Mouse (Mus musculus): Measurements from ENCODE around the gene Ticam1. TPM values are rescaled to one million over a fixed set of nuclear protein-coding genes. Genes with fewer than 3 reads are reported as not detected.

Ticam1 gene
- polyA plus RNA-seq, 1 experiment from 2014 or later = 2.5 TPM

DNA sequence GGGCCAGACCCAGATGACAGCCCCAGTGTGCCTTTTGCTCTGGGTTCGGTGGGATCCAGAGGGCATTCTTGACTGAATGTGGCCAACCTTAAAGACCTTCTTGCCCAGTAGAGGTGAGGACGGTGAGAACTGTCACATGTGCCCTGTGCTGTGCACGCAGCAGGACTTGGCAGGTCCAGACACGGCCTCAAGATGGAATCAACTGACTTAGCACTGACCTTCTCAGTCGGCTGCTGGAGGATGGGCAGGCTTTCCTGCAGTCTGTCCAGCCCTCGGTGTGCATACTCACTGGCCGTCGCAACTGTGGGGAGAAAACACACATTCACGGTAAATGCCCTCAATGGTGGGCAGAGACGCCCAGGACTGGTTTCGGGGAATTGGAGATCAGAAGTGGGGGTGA is 9.4 kb upstream of the Ticam1 start:
- ATAC-seq (replicated peaks; ENCODE audit: low FRiP score) (no peak), DNase-seq (ENCODE audit: low spot score) (no peak)
- Histone ChIP-seq H3K9me3 (ENCODE audit: control insufficient read depth, low read length) (no peaks in the 10 kb centered on the region), H3K36me3 (ENCODE audit: control insufficient read depth, insufficient read depth, low read length) (no peaks in the 10 kb centered on the region; the same call in 1 of the 2 replicates), H3K27ac (ENCODE audit: low read depth, low read length) (no peak overlapping the region), H3K9ac (ENCODE audit: low read length) (no peak overlapping the region), H3K27me3 (ENCODE audit: control insufficient read depth, insufficient read depth, low read length) (no peaks in the 10 kb centered on the region), H3K4me1 (replicated peaks; ENCODE audit: control insufficient read depth, insufficient read depth, low read length) (peaks cover 19% of the 10 kb centered on the region; the same call in 1 of the 2 replicates), H3K4me3 (ENCODE audit: low read depth, low read length) (no peak overlapping the region), H3K4me2 (ENCODE audit: low read depth, low read length, severe bottlenecking) (no peak overlapping the region)
- 93% methylated on average over 11 of the region's 11 CpGs for WGBS

DNA sequence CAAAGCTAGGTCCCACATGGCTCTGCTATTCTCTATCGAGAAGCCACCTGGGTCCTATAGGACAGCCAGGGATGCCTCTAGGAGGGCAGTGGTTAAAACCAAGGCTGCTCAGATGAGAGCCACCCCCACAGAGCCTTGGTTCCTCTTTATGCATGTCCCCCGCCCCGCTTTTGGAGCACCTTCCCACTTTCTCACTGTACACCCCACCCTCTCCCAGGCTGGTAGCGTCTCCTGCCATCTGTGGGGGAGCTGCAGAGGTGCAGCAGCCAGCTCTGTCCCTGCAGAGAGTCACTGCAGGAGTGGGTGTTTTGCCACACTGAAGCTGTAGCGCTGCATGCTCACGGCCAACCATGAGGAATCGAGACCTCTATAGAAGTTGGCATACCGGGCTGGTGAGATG is 6.7 kb upstream of the Ticam1 start:
- 96% methylated on average over 8 of the region's 8 CpGs for WGBS
- no peaks in the 10 kb centered on the region for H3K27me3 ChIP-seq (ENCODE audit: control insufficient read depth, insufficient read depth, low read length)
- no peak for ATAC-seq (replicated peaks; ENCODE audit: low FRiP score)
- DNase-seq (ENCODE audit: low spot score) = no peak
- H3K27ac ChIP-seq (ENCODE audit: low read depth, low read length) = no peak overlapping the region
- H3K36me3 ChIP-seq (ENCODE audit: control insufficient read depth, insufficient read depth, low read length) = no peaks in the 10 kb centered on the region; the same call in 1 of the 2 replicates
- 0 out of 2 replicates have a peak, but pooled peaks cover 3% of the 10 kb centered on the region for H3K4me1 ChIP-seq (replicated peaks; ENCODE audit: control insufficient read depth, insufficient read depth, low read length)
- H3K4me2 ChIP-seq (ENCODE audit: low read depth, low read length, severe bottlenecking) = no peak overlapping the region
- no peaks in the 10 kb centered on the region for H3K9me3 ChIP-seq (ENCODE audit: control insufficient read depth, low read length)
- H3K4me3 ChIP-seq (ENCODE audit: low read depth, low read length) = no peak overlapping the region
- no peak overlapping the region for H3K9ac ChIP-seq (ENCODE audit: low read length)

DNA sequence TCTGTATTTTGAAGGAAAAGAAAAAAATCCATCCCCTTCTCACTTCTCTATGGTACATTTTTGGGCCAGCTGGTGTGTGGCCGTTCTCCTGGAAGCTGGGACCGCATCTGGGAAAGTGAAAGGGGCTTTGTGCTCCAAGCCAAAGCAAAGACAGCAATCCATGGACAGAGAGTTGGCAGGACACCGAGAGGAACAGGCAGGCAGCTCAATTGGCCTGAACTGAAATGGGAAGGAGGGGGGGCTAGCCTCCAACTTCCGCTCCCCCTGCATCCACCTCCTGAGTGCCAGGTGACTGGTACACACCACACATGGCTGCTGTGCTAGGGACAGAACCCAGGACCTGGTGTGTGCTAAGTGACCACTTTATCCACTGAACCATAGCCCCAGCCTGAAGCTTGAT is 6.2 kb upstream of the Ticam1 start:
- ATAC-seq (replicated peaks; ENCODE audit: low FRiP score) (no peak), DNase-seq (ENCODE audit: low spot score) (no peak)
- H3K4me2 ChIP-seq (ENCODE audit: low read depth, low read length, severe bottlenecking) = no peak overlapping the region
- H3K36me3 ChIP-seq (ENCODE audit: control insufficient read depth, insufficient read depth, low read length) = no peaks in the 10 kb centered on the region; the same call in 1 of the 2 replicates
- H3K27ac ChIP-seq (ENCODE audit: low read depth, low read length) = no peak overlapping the region
- no peak overlapping the region for H3K9ac ChIP-seq (ENCODE audit: low read length)
- 90% methylated on average over 4 of the region's 4 CpGs for WGBS
- no peaks in the 10 kb centered on the region for H3K9me3 ChIP-seq (ENCODE audit: control insufficient read depth, low read length)
- no peak overlapping the region for H3K4me3 ChIP-seq (ENCODE audit: low read depth, low read length)
- H3K4me1 ChIP-seq (replicated peaks; ENCODE audit: control insufficient read depth, insufficient read depth, low read length) = 0 out of 2 replicates have a peak, but pooled peaks cover 1% of the 10 kb centered on the region
- H3K27me3 ChIP-seq (ENCODE audit: control insufficient read depth, insufficient read depth, low read length) = no peaks in the 10 kb centered on the region

DNA sequence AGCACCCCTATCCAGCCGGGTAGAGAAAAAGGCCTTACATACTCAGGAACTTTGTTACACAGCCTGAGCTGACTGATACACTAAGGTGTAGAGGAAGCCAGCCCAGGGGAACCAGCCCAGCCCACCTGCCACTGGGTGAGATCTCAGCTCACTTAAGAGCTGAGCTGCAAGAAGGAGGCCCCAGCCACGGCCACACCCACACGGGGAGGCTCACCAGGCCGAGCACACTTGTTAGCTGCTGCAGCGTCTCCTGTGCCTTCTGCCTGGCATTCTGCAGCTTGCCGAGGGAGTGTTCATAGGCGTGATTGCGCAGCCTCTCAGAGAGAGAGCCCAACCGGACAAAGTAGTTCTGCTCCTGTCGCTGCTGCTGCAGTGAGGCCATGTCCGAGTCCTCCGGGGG is 4.6 kb upstream of the Ticam1 start:
- Histone ChIP-seq H3K4me3 (ENCODE audit: low read depth, low read length) (no peak overlapping the region), H3K4me1 (replicated peaks; ENCODE audit: control insufficient read depth, insufficient read depth, low read length) (no peaks in the 10 kb centered on the region; the same call in 1 of the 2 replicates), H3K27ac (ENCODE audit: low read depth, low read length) (no peak overlapping the region), H3K27me3 (ENCODE audit: control insufficient read depth, insufficient read depth, low read length) (no peaks in the 10 kb centered on the region), H3K9ac (ENCODE audit: low read length) (no peak overlapping the region), H3K9me3 (ENCODE audit: control insufficient read depth, low read length) (no peaks in the 10 kb centered on the region), H3K4me2 (ENCODE audit: low read depth, low read length, severe bottlenecking) (no peak overlapping the region), H3K36me3 (ENCODE audit: control insufficient read depth, insufficient read depth, low read length) (no peaks in the 10 kb centered on the region; the same call in 1 of the 2 replicates)
- no peak for DNase-seq (ENCODE audit: low spot score)
- ATAC-seq (replicated peaks; ENCODE audit: low FRiP score) = no peak
- WGBS = 90% methylated on average over 12 of the region's 12 CpGs

DNA sequence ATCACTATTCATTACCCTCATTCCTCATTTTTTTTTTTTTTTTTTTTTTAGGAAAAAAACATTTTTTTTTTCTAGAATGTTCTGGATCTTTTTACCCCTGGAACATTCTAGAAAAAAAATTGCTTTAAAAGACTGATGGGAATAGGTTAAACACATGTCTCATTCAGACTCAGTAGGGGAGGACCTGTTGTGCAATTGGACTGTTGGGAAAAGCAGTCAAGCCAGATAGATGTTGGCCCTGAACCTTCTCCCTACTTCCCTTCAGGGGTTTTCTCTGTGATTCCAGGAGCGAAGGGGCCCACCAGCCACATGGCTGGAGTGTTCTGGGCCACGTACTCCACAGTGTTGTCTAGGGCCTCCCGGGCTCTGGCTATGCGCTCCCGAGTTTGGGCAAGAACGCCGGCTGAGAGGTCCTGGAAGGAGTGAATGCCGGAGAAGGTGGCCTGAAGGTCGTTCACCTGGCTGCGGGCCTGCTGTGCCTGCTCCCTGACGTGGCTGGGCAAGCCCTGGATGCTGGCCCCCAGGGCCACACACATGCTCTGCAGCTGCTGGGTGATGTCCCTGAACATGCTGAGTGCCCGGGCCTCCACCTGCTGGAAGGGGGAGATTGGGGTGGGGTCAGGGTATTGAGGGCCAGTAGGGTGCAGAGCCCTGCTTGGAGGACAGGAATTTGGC is 3.0 kb upstream of the Ticam1 start:
- no peak for ATAC-seq (replicated peaks; ENCODE audit: low FRiP score)
- H3K36me3 ChIP-seq (ENCODE audit: control insufficient read depth, insufficient read depth, low read length) = no peaks in the 10 kb centered on the region; the same call in 1 of the 2 replicates

DNA sequence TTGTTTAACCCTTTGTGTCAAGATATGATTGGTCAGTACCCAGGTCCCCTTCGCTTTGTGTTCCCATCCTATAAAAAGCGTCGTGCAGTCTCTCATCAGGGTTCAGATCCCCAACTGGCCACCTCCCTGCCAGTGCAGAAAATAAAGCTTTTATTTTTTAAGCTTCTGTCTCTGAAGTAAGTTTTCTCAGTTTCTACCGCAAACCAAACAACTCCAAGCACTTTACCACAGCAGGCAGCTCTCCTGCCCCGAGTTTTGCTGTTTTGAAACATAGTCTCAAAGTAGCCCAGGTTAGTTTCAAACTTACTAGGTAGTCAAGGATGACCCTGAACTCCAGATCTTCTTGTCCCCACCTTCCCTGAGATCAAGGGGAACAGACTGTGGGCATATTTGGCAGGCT is 1.8 kb upstream of the Ticam1 start:
- no peak overlapping the region for H3K4me3 ChIP-seq (ENCODE audit: low read depth, low read length)
- WGBS = 94% methylated on average over 5 of the region's 5 CpGs
- H3K27ac ChIP-seq (ENCODE audit: low read depth, low read length) = no peak overlapping the region
- no peaks in the 10 kb centered on the region for H3K9me3 ChIP-seq (ENCODE audit: control insufficient read depth, low read length)
- no peaks in the 10 kb centered on the region for H3K27me3 ChIP-seq (ENCODE audit: control insufficient read depth, insufficient read depth, low read length)
- ATAC-seq (replicated peaks; ENCODE audit: low FRiP score) (no peak), DNase-seq (ENCODE audit: low spot score) (no peak)
- H3K36me3 ChIP-seq (ENCODE audit: control insufficient read depth, insufficient read depth, low read length) = no peaks in the 10 kb centered on the region; the same call in 1 of the 2 replicates
- H3K4me1 ChIP-seq (replicated peaks; ENCODE audit: control insufficient read depth, insufficient read depth, low read length) = peaks cover 2% of the 10 kb centered on the region; the same call in 1 of the 2 replicates
- H3K4me2 ChIP-seq (ENCODE audit: low read depth, low read length, severe bottlenecking) = no peak overlapping the region
- H3K9ac ChIP-seq (ENCODE audit: low read length) = no peak overlapping the region

More for the DNA sequence above, 3.0 kb upstream of the Ticam1 start:
- H3K9ac ChIP-seq (ENCODE audit: low read length) = no peak overlapping the region
- H3K4me1 ChIP-seq (replicated peaks; ENCODE audit: control insufficient read depth, insufficient read depth, low read length) = peaks cover 2% of the 10 kb centered on the region; the same call in 1 of the 2 replicates
- H3K4me3 ChIP-seq (ENCODE audit: low read depth, low read length) = no peak overlapping the region
- H3K4me2 ChIP-seq (ENCODE audit: low read depth, low read length, severe bottlenecking) = no peak overlapping the region
- no peaks in the 10 kb centered on the region for H3K9me3 ChIP-seq (ENCODE audit: control insufficient read depth, low read length)
- DNase-seq (ENCODE audit: low spot score) = no peak
- WGBS = 91% methylated on average over 12 of the region's 12 CpGs
- no peaks in the 10 kb centered on the region for H3K27me3 ChIP-seq (ENCODE audit: control insufficient read depth, insufficient read depth, low read length)
- H3K27ac ChIP-seq (ENCODE audit: low read depth, low read length) = no peak overlapping the region

DNA sequence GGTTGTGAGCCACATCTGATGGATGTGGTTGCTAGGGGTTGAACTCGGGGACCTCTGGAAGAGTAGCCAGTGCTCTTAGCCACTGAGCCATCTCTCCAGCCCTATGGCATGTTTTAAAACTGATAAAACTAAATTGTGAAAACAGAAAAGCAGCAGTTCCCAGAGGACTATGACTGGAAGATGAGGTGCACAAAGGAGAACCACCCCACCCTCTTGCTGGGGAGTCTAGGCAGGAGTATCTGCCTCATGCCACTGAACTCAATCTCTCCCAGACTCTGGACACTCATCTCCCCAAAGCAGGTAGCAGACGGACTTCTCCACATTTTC is 944 bp upstream of the Ticam1 start:
- Histone ChIP-seq H3K4me3 (ENCODE audit: low read depth, low read length) (no peak overlapping the region; the same call in 1 of the 2 replicates), H3K27ac (ENCODE audit: low read depth, low read length) (no peak overlapping the region; the same call in 1 of the 2 replicates), H3K4me2 (ENCODE audit: low read depth, low read length, severe bottlenecking) (no peak overlapping the region), H3K36me3 (ENCODE audit: control insufficient read depth, insufficient read depth, low read length) (no peaks in the 10 kb centered on the region; the same call in 1 of the 2 replicates), H3K9ac (ENCODE audit: low read length) (no peak overlapping the region), H3K4me1 (replicated peaks; ENCODE audit: control insufficient read depth, insufficient read depth, low read length) (peaks cover 2% of the 10 kb centered on the region; the same call in 1 of the 2 replicates), H3K9me3 (ENCODE audit: control insufficient read depth, low read length) (no peaks in the 10 kb centered on the region), H3K27me3 (ENCODE audit: control insufficient read depth, insufficient read depth, low read length) (no peaks in the 10 kb centered on the region)
- no peak for DNase-seq (ENCODE audit: low spot score)
- no peak for ATAC-seq (replicated peaks; ENCODE audit: low FRiP score)
- WGBS = 58% methylated on average over 2 of the region's 2 CpGs

DNA sequence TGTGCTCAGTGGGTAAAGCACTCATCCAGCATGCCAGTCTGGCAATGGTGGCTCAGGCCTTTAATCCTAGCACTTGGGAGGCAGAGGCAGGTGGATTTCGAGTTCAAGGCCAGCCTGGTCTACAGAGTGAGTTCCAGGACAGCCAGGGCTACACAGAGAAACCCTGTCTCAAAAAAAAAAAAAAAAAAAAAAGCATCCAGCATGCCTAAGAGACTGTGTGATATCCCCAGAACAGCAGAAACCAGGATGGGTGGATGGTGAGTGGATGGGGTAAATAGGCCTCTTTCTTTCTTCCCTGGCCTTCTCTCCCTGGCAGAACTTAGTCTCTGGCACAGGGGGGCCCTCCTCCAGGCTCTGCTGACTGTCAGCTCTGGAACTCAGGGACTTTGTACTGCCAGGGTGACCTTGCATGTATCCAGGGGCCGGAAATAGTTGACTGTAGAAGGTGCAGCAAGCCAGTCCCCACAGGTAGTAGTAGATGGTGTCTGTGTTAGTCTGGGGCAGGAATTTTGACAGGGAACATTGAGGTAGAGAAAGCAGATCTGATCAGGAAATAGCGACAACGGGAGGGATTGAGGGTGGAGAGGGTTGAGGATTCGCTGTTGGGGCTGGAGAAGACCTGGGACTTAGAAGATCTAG is 625 bp downstream of the Ticam1 start:
- 41% methylated on average over 5 of the region's 5 CpGs for WGBS
- ATAC-seq (replicated peaks; ENCODE audit: low FRiP score) = 0 out of 2 replicates have a peak, but pooled peaks have one; percentile 4
- H3K27ac ChIP-seq (ENCODE audit: low read depth, low read length) = no peak overlapping the region

More for the DNA sequence above, 625 bp downstream of the Ticam1 start:
- Histone ChIP-seq H3K4me1 (replicated peaks; ENCODE audit: control insufficient read depth, insufficient read depth, low read length) (peaks cover 2% of the 10 kb centered on the region; the same call in 1 of the 2 replicates), H3K4me3 (ENCODE audit: low read depth, low read length) (peak overlapping the region; percentile 42), H3K9ac (ENCODE audit: low read length) (peak overlapping the region; percentile 65), H3K36me3 (ENCODE audit: control insufficient read depth, insufficient read depth, low read length) (no peaks in the 10 kb centered on the region; the same call in 1 of the 2 replicates), H3K27me3 (ENCODE audit: control insufficient read depth, insufficient read depth, low read length) (no peaks in the 10 kb centered on the region), H3K9me3 (ENCODE audit: control insufficient read depth, low read length) (no peaks in the 10 kb centered on the region), H3K4me2 (ENCODE audit: low read depth, low read length, severe bottlenecking) (peak overlapping the region; percentile 71)
- no peak for DNase-seq (ENCODE audit: low spot score)
